Mouse (Mus musculus) megakaryocyte, embryonic 14.5 days (primary cell): ENCODE measurements around the gene Ltbp1.

ENCODE experiments used
- FLI1 ChIP-seq: IDR thresholded peaks from 2 replicates; pipeline ENCODE4 v1.6.1; 2012; ENCODE audit warnings: low read length, inconsistent platforms, mixed read lengths
- GATA1 ChIP-seq: IDR thresholded peaks from 3 replicates; pipeline ENCODE4 v1.6.1; 2012; ENCODE audit warnings: mixed read lengths, low read length, inconsistent platforms, borderline replicate concordance

DNA sequence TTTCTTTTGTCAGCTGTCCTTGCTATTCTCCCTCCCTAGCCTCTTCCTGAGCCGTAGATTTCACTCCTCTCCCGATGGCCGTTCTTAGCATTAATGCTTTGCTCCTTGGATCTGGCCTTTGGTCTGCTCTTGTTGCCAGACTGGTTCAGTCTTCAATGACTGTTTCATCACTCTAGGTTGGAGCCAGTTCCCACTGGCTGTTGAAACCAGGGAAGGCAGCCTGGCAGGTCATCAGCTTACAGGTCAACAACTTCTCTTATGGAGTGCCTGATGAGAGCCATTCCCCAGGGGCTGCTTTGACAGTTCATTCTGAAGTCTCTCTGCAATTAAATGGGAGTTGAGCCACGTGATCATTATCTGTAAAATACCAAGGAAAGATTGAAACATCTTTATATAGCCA, 295.5 kb downstream of the Ltbp1 start:
- TF ChIP-seq FLI1, result no peak
- TF ChIP-seq GATA1, result no peak
